Mouse (Mus musculus) cerebellum, adult 18-20 months (tissue): ENCODE results near the gene Plppr2.

ENCODE experiments used
- DNase-seq, 2 experiments: peaks; one replicate each; pipeline ENCODE4 v3.0.0; 2021

The Plppr2 gene

GRCm38 (mm10) chr9:21962010-21962409, 25.2 kb downstream of the Plppr2 start:
- peak; percentile 45 to 47 for DNase-seq

DNA sequence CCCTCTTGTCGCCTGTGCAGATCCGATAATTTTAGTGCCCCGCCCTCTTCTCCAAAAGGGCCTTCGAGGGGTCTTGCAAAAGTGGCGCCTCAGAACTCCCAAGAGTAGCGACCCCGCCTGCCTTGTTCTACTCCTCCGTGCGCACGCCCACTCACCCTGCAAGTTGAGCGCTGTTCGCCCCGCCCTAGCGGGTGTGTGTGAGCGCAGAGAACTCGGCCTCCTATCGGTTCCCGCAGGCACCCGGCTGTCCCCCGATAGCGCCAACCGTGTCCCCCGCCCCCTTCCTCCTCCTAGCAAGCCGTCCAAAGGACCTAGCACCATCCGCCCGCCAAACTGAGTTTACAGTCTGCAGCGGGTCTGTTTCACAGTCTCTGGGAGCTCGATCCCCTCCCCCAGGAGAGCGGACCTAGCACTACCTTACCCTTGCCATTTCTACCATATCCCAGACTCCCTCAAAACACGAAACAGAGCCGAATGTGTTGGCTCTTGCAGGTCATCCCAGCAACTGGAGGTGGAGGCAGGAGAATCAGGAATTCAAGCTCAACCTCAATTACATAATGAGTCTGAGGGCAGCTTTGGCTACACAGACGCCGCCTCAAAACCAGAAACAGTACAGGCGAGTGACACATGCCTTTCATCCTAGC, 25.7 kb downstream of the Plppr2 start:
- DNase-seq: peak; percentile 72 to 75

DNA sequence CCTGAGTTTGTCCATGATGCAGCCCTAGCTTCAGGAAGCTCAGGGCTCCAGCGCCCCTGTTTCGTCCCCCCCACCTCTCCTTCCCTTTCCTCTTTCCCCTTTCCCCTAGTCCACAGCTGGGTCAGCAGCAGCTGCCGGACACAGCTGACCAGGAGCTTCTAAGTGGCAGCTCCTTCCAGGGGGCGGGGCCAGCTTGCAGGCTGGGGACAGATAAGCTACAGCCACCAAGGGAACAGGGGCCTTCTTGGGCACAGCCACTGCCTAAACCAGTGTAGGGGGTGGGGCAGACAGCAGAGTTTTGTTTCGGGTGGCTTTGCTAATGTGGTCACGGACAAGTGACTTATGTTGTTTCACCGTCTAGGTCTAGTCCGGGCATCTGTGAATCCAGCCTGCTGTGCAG, 26.6 kb downstream of the Plppr2 start, which contains the start of gene Epor:
Gene Epor, minus strand, starts transcription at position 90 of the 400 bp plus-strand sequence.
- DNase-seq: peak in 1 of 2 experiments; percentile 41

GRCm38 (mm10) chr9:21968883-21969282, 32.0 kb downstream of the Plppr2 start:
- DNase-seq: no peak

GRCm38 (mm10) chr9:21969304-21969703, 32.5 kb downstream of the Plppr2 start:
- no peak for DNase-seq

DNA sequence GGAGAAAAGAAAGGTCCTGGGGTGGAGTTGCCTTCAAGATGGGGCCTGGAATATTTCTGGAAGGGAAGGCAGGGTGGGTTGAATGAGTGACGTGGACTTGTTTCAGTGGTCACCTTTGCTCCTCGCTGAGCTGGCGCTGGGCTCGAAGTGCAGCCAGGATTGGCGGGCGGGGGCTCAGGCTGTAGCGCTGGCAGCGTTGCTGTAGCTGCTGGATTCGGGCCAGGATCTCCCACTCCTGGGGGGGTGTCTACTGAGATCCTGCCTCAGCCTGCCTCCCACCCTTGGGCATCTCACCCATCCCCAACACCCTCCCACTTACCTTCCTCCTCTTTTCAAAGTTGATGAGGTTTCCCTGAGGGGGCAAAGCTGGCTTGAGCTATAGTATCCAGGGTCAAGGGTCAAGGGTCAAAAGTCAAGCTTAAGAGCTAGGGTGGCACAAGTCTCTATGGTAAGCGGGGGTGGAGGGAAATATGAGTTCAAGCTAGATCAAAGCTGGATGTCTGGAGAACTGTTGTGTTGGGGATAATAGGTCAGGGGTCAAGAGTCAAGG, 39.9 kb downstream of the Plppr2 start:
- DNase-seq: no peak

GRCm38 (mm10) chr9:21977331-21977730, 40.5 kb downstream of the Plppr2 start:
- no peak for DNase-seq

DNA sequence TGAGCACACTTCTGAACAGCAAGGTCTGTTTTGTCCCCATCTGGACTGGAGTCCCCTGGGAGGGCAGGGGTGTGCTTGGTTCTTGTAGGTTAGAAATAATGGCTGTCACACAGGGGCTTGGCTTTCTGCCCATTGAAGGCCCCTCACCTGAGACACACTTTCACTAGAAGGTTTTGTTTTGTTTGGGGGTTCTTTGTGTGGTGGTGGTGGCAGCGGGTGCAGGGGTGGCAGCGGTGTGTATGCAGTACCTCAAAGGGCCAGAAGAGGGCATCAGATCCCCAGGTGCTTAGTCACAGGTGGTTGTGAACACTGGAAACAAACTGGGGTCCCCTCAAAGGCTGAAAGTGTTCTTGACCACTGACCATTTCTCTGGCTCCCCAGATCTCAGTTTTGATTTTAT, 41.1 kb downstream of the Plppr2 start:
- peak; percentile 60 to 74 for DNase-seq

DNA sequence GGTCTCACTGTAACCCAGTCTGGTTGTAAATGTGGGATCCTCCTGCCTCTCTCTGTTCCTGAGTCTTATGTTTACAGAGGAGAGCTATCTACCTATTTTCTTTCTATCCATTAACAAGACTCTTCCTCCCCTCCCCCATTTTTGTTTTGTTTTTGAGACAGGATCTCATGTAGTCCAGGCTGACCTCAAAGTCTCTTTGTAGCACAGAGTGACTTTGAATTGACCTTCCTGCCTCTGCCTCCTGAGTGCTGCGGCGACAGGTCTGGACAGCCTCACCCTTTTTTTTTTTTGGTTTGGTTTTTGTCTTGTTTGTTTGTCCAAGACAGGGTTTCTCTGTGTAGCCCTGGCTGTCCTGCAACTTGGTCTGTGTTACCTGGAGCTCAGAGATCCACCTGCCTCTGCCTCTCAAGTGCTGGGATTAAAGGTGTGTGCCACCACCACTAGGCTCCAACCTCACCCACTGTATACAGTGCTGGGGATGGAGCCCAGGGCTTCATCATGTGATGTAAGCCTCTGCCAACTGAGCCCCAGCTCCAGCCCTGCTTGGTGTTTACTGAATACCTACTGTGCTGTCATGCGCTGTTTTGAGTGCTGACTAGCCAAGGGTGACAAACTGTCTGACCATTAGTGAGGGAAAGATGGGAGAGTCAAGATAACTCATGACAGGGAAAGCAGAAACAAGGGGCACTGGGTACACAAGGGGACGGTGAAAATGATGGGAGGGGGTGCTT, 41.7 kb downstream of the Plppr2 start:
- no peak for DNase-seq

- no peak for DNase-seq
Observed at GRCm38 (mm10) chr9:21983911-21984310, 47.1 kb downstream of the Plppr2 start.

GRCm38 (mm10) chr9:21987592-21988342, 50.9 kb downstream of the Plppr2 start:
- peak; percentile 70 to 81 for DNase-seq

- DNase-seq: peak; percentile 74 to 75
Observed at GRCm38 (mm10) chr9:21988421-21989101, 51.7 kb downstream of the Plppr2 start.

DNA sequence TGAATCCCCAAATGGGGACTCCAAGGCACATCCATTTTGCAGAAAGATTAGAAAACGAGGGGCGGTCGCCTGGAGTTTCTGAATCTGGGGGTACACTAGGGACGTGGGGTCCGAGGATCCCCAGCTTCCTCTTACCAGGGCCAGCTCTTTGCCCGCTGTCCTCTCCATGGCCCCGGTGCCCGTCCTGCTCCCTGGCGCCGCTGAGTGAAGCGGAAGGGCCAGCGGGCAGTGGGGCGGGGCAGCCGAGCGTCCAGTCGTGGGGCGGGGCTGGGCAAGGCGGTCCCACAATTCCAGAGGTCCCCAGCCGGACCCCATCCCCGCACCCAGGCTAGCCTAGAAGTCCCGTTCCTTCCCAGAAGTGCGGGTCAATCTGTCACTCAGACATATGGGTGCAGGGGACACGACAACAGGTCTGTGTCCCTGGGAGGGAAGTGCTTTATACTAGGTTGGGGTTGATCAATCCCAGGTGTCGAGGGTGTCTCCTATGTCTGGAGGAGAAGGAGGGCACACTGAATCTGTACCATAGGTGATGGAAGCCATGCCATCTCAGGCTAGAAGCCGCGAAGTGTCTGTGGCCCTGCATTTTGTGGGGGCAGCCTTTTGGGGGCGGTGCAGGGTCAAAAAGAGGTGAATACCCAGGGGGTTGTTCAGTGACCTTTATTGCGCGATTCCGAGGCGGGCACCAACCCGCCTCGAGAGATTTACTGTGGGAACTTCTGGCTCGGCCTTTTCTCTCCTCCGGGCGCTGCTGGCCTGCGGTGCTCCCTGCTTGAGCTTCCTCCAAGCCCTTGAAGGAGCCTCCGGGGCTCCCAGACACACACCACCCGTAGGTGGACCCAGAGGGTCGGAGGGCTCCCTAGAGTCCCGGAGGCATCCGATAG, 52.6 kb downstream of the Plppr2 start, which contains the start of gene Rgl3:
Gene Rgl3, minus strand, starts transcription at position 217 of the 881 bp plus-strand sequence.
- peak; percentile 86 to 87 for DNase-seq

DNA sequence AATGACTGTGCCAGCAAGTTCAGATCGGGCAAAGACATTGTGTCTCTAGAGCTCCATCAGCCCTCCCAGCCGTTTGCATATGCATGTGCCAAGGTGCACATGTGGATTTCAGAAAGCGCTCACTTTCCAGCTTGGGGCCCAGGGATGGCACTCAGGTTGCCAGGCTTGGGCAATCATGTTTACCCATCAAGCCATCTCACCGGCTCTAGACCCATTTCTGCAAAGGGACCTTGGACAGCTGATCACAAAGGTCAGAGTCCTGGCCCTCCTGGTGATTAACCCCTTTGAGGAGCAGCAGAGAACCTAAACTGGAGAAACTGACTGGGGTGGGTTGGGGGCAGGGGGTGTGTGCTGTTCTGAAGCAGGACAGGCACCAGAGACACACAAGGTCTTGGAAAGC, 55.4 kb downstream of the Plppr2 start:
- DNase-seq: no peak

- no peak for DNase-seq
Observed at GRCm38 (mm10) chr9:21996178-21996867, 59.5 kb downstream of the Plppr2 start.
